Mouse (Mus musculus): ENCODE data around the gene Lonrf2. TPM values are rescaled to one million over a fixed set of nuclear protein-coding genes. Genes with fewer than 3 reads are reported as not detected.
A peak's percentile ranks its signal among the peaks of the same experiment; 100 is the strongest.

The Lonrf2 gene
- polyA plus RNA-seq, 1 experiment from 2014 or later, result 0.99 TPM

- Histone ChIP-seq H3K27me3 (ENCODE audit: insufficient read depth, low read length) (no peaks in the 10 kb centered on the region), H3K36me3 (ENCODE audit: insufficient read depth) (no peaks in the 10 kb centered on the region), H3K27ac (ENCODE audit: low read depth) (no peak overlapping the region), H3K4me2 (no peak overlapping the region), H3K9ac (no peak overlapping the region), H3K9me3 (ENCODE audit: low read depth, low read length) (no peaks in the 10 kb centered on the region), H3K4me3 (ENCODE audit: low read depth, low read length) (no peak overlapping the region), H3K4me1 (ENCODE audit: insufficient read depth) (no peaks in the 10 kb centered on the region)
- peak; percentile 77 for TF ChIP-seq CTCF (IDR thresholded peaks at IDR 0.05; ENCODE audit: low read depth)
- peak; percentile 79 for DNase-seq
- WGBS, result 12% methylated on average over 3 of the region's 3 CpGs
- no peak for ATAC-seq (ENCODE audit: insufficient read depth)
Measured at GRCm38 (mm10) chr1:38856196-38856595, 19.7 kb upstream of the Lonrf2 start.

- DNase-seq (no peak), ATAC-seq (ENCODE audit: insufficient read depth) (no peak)
- Histone ChIP-seq H3K36me3 (ENCODE audit: insufficient read depth) (no peaks in the 10 kb centered on the region), H3K4me1 (ENCODE audit: insufficient read depth) (no peaks in the 10 kb centered on the region), H3K4me3 (ENCODE audit: low read depth, low read length) (no peak overlapping the region), H3K4me2 (no peak overlapping the region), H3K27me3 (ENCODE audit: insufficient read depth, low read length) (no peaks in the 10 kb centered on the region), H3K27ac (ENCODE audit: low read depth) (no peak overlapping the region), H3K9me3 (ENCODE audit: low read depth, low read length) (no peaks in the 10 kb centered on the region), H3K9ac (no peak overlapping the region)
- 47% methylated on average over 2 of the region's 2 CpGs for WGBS
- no peak for TF ChIP-seq CTCF (IDR thresholded peaks at IDR 0.05; ENCODE audit: low read depth)
Measured at GRCm38 (mm10) chr1:38852250-38852649, 15.7 kb upstream of the Lonrf2 start.

- H3K9ac ChIP-seq, result no peak overlapping the region
Measured at GRCm38 (mm10) chr1:38850650-38851049, 14.1 kb upstream of the Lonrf2 start.

GRCm38 (mm10) chr1:38848451-38849289 lies 12.2 kb upstream of the Lonrf2 start:
- Histone ChIP-seq H3K4me3 (ENCODE audit: low read depth, low read length) (no peak overlapping the region), H3K36me3 (ENCODE audit: insufficient read depth) (no peaks in the 10 kb centered on the region), H3K27me3 (ENCODE audit: insufficient read depth, low read length) (no peaks in the 10 kb centered on the region), H3K4me1 (ENCODE audit: insufficient read depth) (no peaks in the 10 kb centered on the region), H3K4me2 (no peak overlapping the region), H3K27ac (ENCODE audit: low read depth) (no peak overlapping the region), H3K9ac (no peak overlapping the region), H3K9me3 (ENCODE audit: low read depth, low read length) (no peaks in the 10 kb centered on the region)
- no peak for TF ChIP-seq CTCF (IDR thresholded peaks at IDR 0.05; ENCODE audit: low read depth)
- ATAC-seq (ENCODE audit: insufficient read depth), result no peak
- DNase-seq, result no peak
- WGBS, result 85% methylated on average over 2 of the region's 2 CpGs

More at GRCm38 (mm10) chr1:38850650-38851049, 14.1 kb upstream of the Lonrf2 start:
- H3K4me3 ChIP-seq (ENCODE audit: low read depth, low read length), result no peak overlapping the region
- ATAC-seq (ENCODE audit: insufficient read depth) (no peak), DNase-seq (no peak)
- no peak overlapping the region for H3K4me2 ChIP-seq
- 75% methylated on average over 2 of the region's 2 CpGs for WGBS
- no peaks in the 10 kb centered on the region for H3K9me3 ChIP-seq (ENCODE audit: low read depth, low read length)
- no peaks in the 10 kb centered on the region for H3K27me3 ChIP-seq (ENCODE audit: insufficient read depth, low read length)
- no peak overlapping the region for H3K27ac ChIP-seq (ENCODE audit: low read depth)
- no peak for TF ChIP-seq CTCF (IDR thresholded peaks at IDR 0.05; ENCODE audit: low read depth)
- no peaks in the 10 kb centered on the region for H3K4me1 ChIP-seq (ENCODE audit: insufficient read depth)
- H3K36me3 ChIP-seq (ENCODE audit: insufficient read depth), result no peaks in the 10 kb centered on the region

GRCm38 (mm10) chr1:38847975-38848374 lies 11.5 kb upstream of the Lonrf2 start:
- no peaks in the 10 kb centered on the region for H3K9me3 ChIP-seq (ENCODE audit: low read depth, low read length)
- no peak for DNase-seq
- H3K27ac ChIP-seq (ENCODE audit: low read depth), result no peak overlapping the region
- H3K4me3 ChIP-seq (ENCODE audit: low read depth, low read length), result no peak overlapping the region
- WGBS, result 59% methylated on average over 11 of the region's 11 CpGs
- no peak overlapping the region for H3K4me2 ChIP-seq
- no peak for ATAC-seq (ENCODE audit: insufficient read depth)
- H3K27me3 ChIP-seq (ENCODE audit: insufficient read depth, low read length), result no peaks in the 10 kb centered on the region
- no peaks in the 10 kb centered on the region for H3K4me1 ChIP-seq (ENCODE audit: insufficient read depth)
- H3K9ac ChIP-seq, result no peak overlapping the region
- TF ChIP-seq CTCF (IDR thresholded peaks at IDR 0.05; ENCODE audit: low read depth), result no peak
- no peaks in the 10 kb centered on the region for H3K36me3 ChIP-seq (ENCODE audit: insufficient read depth)

GRCm38 (mm10) chr1:38843275-38843674 lies 6.8 kb upstream of the Lonrf2 start:
- H3K4me3 ChIP-seq (ENCODE audit: low read depth, low read length), result no peak overlapping the region
- no peaks in the 10 kb centered on the region for H3K36me3 ChIP-seq (ENCODE audit: insufficient read depth)
- no peaks in the 10 kb centered on the region for H3K27me3 ChIP-seq (ENCODE audit: insufficient read depth, low read length)
- WGBS, result 80% methylated on average over 4 of the region's 4 CpGs
- DNase-seq, result no peak
- no peak for ATAC-seq (ENCODE audit: insufficient read depth)
- no peak overlapping the region for H3K27ac ChIP-seq (ENCODE audit: low read depth)
- H3K4me2 ChIP-seq, result no peak overlapping the region
- H3K9me3 ChIP-seq (ENCODE audit: low read depth, low read length), result no peaks in the 10 kb centered on the region
- H3K9ac ChIP-seq, result no peak overlapping the region
- H3K4me1 ChIP-seq (ENCODE audit: insufficient read depth), result no peaks in the 10 kb centered on the region
- TF ChIP-seq CTCF (IDR thresholded peaks at IDR 0.05; ENCODE audit: low read depth), result no peak

GRCm38 (mm10) chr1:38842861-38843260 lies 6.3 kb upstream of the Lonrf2 start:
- no peak for TF ChIP-seq CTCF (IDR thresholded peaks at IDR 0.05; ENCODE audit: low read depth)
- Histone ChIP-seq H3K9me3 (ENCODE audit: low read depth, low read length) (no peaks in the 10 kb centered on the region), H3K4me2 (no peak overlapping the region), H3K4me3 (ENCODE audit: low read depth, low read length) (no peak overlapping the region), H3K9ac (no peak overlapping the region), H3K27ac (ENCODE audit: low read depth) (no peak overlapping the region), H3K36me3 (ENCODE audit: insufficient read depth) (no peaks in the 10 kb centered on the region), H3K27me3 (ENCODE audit: insufficient read depth, low read length) (no peaks in the 10 kb centered on the region), H3K4me1 (ENCODE audit: insufficient read depth) (no peaks in the 10 kb centered on the region)
- ATAC-seq (ENCODE audit: insufficient read depth) (no peak), DNase-seq (no peak)
- WGBS, result 79% methylated on average over 1 of the region's 1 CpGs

Measured in lung, embryonic 14.5 days (tissue).